Mouse (Mus musculus): ENCODE results near the gene Sdr42e1.
A peak's percentile ranks its signal among the peaks of the same experiment; 100 is the strongest.

The Sdr42e1 gene

DNA sequence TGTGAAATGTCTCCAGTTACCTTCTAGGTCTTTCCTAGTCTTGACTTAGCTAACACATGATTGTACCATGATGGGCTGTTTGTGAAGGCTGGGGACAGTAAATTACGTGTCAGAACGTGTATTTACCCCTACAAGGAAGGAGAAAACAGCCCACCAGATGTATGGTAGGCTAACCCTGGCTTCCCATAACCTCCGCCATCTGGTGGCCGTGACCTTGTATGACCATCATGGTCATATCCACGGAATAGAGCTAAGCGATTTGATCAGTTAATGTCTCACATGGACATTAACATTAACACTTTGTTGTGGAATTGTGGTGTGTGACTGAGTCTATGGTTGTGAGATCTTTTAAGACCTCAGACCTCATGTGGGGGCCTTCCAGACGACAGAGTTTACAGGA is 14.5 kb downstream of the Sdr42e1 start:
- DNase-seq = peak; percentile 22

DNA sequence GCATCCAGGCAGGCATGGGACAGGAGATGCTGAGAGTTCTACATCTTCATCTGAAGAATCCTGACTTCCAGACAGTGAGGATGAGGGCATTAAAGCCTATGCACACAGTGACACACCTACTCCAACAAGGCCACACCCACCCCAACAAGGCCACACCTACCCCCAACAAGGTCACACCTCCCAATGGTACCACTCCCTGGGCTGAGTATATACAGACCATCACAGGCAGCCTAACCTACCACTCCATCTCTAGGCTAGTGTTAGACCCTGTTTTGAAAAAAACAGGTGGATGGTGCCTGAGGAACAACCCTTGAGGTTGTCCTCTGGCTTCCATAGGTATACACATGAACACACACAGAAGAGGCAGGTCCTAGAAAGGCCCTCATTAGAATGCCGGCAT is 21.2 kb downstream of the Sdr42e1 start:
- DNase-seq = no peak

DNA sequence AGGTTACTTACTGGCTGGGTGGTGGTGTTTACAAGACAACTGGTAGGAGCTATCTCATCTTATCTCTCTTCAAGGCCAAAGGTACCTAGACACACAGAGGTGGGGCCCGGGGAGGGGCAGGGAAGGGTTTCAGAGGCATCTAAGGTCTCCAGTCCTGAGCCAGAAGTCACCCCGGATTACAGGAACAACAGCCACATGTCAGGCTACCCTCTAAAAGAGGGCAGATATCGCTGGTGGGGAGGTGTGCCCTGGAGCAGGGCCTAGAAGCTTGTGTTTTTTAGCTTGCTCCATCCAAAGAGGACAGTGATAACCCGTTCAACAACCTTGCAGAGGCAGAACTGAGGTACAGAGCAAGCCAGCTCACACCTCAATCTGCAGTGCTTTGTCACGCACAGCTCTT is 27.0 kb downstream of the Sdr42e1 start:
- DNase-seq = no peak

DNA sequence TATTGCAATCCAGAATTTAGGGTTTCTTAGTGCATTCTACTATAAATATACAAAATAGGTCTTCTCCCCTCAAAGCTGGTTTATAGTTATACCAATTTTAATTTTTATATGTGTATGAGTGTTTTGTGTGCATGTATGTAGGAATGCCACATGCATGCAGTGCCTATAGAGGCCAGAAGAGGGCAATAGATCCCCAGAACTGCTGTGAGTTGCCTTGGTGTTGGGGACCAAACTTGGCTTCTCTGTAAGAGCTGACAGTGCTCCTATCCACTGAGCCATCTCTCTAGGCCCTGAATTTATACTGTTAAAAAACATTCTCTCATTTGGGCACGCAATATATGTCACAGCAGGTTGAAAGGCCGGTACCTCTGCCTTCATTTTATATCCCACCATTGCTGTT is 27.5 kb downstream of the Sdr42e1 start:
- peak; percentile 71 for DNase-seq

- no peak for DNase-seq
Measured at GRCm38 (mm10) chr8:117645486-117645885, 28.0 kb downstream of the Sdr42e1 start.

DNA sequence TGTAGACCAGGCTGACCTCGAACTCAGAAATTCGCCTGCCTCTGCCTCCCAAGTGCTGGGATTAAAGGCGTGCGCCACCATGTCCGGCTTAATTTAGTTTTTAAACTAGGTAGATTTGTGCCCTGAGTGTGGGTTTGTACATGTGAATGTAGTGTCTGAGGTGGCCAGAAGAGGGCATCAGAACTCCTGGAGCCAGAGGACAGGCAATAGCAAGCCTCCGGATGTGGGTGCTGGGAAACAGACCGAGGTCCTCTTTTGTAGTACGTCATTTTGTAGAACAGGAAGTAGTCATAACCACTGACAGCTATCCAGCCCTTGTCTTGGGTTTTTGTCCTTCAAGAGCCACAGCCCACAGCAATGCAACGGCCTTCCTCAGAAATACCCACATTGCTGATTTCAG is 33.9 kb downstream of the Sdr42e1 start:
- DNase-seq = no peak

DNA sequence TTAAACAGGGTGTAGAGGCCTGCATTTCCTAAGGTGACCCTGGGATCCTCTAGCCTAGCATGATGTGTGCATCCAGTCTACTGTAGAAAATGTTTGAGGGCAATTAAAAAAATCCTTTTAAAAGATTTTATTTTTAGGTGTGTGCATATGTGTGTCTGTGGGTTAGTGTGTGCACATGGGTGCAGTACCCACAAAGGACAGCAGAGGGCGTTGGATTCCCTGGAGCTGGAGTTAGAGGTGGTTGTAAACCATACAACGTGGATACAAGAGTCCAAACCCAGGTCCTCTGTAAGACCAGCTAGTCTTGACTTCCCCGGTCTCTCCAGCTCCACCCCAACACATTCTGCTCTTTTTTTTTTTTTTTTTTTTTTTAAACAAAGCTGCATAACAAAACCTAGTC is 36.0 kb downstream of the Sdr42e1 start:
- DNase-seq = no peak

- no peak for DNase-seq
Measured at GRCm38 (mm10) chr8:117634406-117634805, 39.1 kb downstream of the Sdr42e1 start.

- DNase-seq = no peak
Measured at GRCm38 (mm10) chr8:117632532-117632931, 41.0 kb downstream of the Sdr42e1 start.

GRCm38 (mm10) chr8:117627096-117627495 is 46.4 kb downstream of the Sdr42e1 start:
- no peak for DNase-seq

DNA sequence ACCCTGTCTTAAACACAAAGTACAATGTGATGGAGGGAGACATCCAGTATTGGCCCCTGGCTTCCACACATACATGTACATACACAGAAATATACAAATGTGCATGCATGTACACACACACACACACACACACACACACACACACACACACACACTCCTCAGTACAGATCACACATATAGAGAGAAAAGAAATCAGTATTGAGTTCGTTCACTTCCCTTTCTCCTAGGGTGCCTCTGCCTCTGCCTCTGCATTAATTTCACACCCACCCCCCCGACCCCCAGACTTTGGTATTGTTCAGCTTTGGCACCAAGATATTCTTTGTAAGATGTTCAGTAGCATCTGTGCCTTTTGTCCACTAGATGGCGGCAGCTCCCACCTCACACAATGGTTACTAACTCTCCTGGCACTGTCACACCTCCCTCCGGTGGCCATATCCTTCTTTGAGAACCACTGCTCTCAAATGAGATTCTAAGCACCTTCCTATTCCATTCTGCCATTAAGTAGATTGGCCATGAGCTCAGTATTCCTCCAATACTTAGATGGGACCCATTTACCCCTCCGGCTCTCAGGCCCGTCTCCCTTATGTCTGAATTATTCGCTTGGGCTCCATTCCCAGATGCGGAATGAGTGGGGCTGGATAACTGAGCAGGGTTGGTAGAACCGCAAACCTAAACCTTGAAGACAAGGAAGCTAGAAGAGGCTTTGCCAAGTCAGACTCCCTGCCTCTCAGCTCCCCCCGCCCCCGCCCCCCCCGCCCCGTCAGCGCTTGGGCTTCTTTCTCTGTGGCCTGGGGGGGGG is 47.2 kb downstream of the Sdr42e1 start:
- DNase-seq = peak; percentile 79

DNA sequence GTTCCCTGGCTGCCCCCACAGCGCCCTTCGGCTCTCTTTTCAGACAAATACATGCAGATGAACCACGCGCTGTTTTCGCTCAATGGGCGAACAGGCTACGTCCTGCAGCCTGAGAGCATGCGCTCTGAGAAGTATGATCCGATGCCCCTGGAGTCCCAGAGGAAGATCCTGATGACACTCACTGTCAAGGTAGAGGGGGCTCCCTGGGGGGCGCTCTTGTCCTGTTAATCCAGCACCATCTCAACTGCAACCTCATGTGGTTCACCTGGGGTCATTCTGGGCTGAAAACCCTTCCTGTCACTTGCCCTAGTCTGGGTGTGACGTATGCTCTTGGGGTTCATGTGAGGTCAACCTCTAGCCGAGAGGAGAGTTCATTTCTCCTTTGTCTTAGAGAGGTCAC is 60.6 kb downstream of the Sdr42e1 start:
- no peak for DNase-seq

Data from retina, postnatal 1 day (tissue).